Mouse (Mus musculus) spleen, adult 2 months (tissue): ENCODE results near the gene Ovol1. TPM values are rescaled to one million over a fixed set of nuclear protein-coding genes. Genes with fewer than 3 reads are reported as not detected.

Source experiments
- DNase-seq, 2 experiments: peaks; one replicate each; pipeline versions ENCODE4 v3.0.0 to v3.0.0-alpha.2; 2012 to 2021; ENCODE audit warnings: low spot score in 2 of 2, low read depth in 1 of 2
- H3K27ac ChIP-seq: fragments of 200-500 bp; 2 replicates; pipeline ENCODE4 v1.5.1; 2012; ENCODE audit warnings: low read length, inconsistent platforms; ENCODE audit not compliant: insufficient read depth
- H3K27me3 ChIP-seq: fragments of 200-500 bp; 2 replicates; pipeline ENCODE4 v1.6.1; 2012; ENCODE audit warnings: mild to moderate bottlenecking, moderate library complexity, low read length, inconsistent platforms; ENCODE audit not compliant: control insufficient read depth, insufficient read depth
- H3K36me3 ChIP-seq: fragments of 200-500 bp; 2 replicates; pipeline ENCODE4 v1.6.1; 2012; ENCODE audit warnings: mild to moderate bottlenecking, low read length, inconsistent platforms; ENCODE audit not compliant: control insufficient read depth, insufficient read depth
- H3K4me1 ChIP-seq: fragments of 200-500 bp; 2 replicates; pipeline ENCODE4 v1.6.1; 2011; ENCODE audit warnings: inconsistent platforms; ENCODE audit not compliant: control insufficient read depth, insufficient read depth, insufficient read length
- H3K4me3 ChIP-seq: fragments of 200-500 bp; 2 replicates; pipeline ENCODE4 v1.5.1; 2011; ENCODE audit warnings: mild to moderate bottlenecking, inconsistent platforms; ENCODE audit not compliant: insufficient read depth, insufficient read length; ENCODE audit errors: extremely low read depth
- CTCF ChIP-seq: fragments of 200-500 bp; IDR thresholded peaks from 2 replicates; pipeline ENCODE4 v1.5.1; 2011; ENCODE audit warnings: mild to moderate bottlenecking, inconsistent platforms; ENCODE audit not compliant: insufficient read depth, insufficient read length, insufficient replicate concordance; ENCODE audit errors: extremely low read depth
- POLR2A ChIP-seq: fragments of 200-500 bp; IDR thresholded peaks from 2 replicates; pipeline ENCODE4 v1.6.1; 2011; ENCODE audit warnings: low read depth, low read length, inconsistent platforms
- WGBS: fragments of 180-500 bp; shearing (Covaris S2); methylation state at CpG from one replicate; pipeline ENCODE4 v1.1.7; 2018; 5-methylcytosine and 5-hydroxymethylcytosine counted together
- polyA plus RNA-seq: library from polyadenylated mRNA; depleted of rRNA; stranded (reverse); fragments of >200 nt; gene quantifications from 2 replicates; pipeline ENCODE4 v1.2.3, GENCODE M21; 2012; rRNA removed

The Ovol1 gene
- 0.05 TPM in 2 replicates for polyA plus RNA-seq

DNA sequence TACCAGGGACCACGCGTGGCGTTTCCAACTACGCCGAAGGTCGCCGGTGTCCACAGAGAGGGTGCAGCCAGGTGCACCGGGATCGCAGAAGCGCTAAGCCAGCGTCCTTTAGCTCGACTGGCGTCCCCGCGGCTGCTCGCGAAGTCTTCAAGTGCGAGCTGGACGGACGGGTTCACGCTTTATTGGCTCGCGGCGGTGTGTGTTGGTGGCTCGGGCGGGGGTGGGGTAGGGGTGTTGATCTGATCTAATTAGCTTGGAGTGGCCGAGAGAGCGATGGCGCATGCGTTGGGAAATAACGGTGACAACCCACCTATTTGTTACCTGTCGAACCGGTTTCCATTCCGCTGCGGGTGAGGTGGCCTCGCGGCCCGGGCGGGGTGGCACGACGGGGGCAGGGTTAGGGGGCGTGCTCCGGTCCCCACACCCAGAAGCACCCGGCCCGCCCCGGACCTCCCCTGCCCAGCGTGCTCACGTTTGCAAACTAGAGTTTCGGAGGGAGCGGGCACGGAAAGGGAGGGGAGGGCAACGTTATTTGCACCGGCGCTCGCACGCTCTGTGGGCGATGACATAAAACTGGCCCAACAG is at the start of gene Ovol1:
TSS of gene Ovol1 (minus strand) at position 190 of the 585 bp plus-strand sequence.
- no peak within 1 kb of the TSS for H3K27ac ChIP-seq
- 2% methylated on average over 54 of the region's 57 CpGs for WGBS
- no peak for TF ChIP-seq POLR2A
- TF ChIP-seq CTCF, result no peak
- no peak for DNase-seq
- H3K36me3 ChIP-seq, result no peaks in the 10 kb centered on the region
- H3K4me3 ChIP-seq, result peak within 1 kb of the TSS; percentile 40; the same call in 1 of the 2 replicates
- peaks cover 9% of the 10 kb centered on the region for H3K4me1 ChIP-seq
- peaks cover 30% of the 10 kb centered on the region for H3K27me3 ChIP-seq

DNA sequence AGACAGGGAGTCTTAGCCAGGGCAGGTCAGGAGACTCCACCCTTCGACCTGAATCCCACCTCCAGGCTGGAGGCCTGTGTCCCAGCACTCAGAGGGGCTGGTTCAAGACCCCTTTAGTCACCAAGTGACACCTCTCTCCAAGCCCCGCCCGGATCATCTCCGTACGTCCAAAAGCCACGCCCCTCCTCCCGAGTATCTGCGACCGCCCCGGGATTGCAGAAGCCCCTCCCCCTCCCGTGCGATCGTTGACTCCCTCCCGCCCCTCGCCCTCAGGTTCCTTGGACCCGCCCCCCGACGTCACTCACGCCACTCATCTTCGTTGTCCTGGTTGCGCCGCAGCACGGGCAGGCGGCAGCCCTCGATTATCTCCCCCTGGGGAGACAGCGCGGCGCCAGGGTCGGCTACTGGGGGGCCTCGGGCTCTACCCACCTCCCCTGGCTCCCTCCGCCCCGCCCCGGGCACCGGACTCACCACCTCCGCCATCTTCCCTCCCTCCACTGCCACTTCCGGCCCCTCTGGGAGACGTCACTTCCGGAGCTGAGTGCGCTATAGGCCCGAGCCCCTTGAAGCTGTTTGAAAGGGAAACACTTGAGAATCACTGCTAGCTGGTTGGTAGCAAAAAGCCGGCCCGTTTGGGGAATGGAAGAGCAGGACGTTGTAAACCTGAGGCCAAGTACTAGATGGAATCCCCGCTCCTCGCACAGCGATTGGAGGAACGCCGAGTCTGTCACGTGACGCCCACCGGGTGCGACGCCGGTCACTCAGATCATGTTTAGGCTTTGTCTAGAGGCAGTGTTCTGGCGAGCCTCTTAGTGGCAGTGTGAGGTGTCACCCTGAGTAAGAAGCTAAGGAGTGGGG is 49.3 kb upstream of the Ovol1 start, which contains the start of gene Kat5:
TSS of gene Kat5 (minus strand) at position 691 of the 858 bp plus-strand sequence.
- H3K27me3 ChIP-seq, result no peaks in the 10 kb centered on the region
- H3K27ac ChIP-seq, result peak within 1 kb of the TSS; percentile 96
- peak; percentile 84 to 85 for DNase-seq
- peak; percentile 25 for TF ChIP-seq POLR2A
- TF ChIP-seq CTCF, result no peak
- peak within 1 kb of the TSS; percentile 83 for H3K4me3 ChIP-seq
- peaks cover 16% of the 10 kb centered on the region for H3K36me3 ChIP-seq
- peaks cover 4% of the 10 kb centered on the region for H3K4me1 ChIP-seq
- under 1% methylated on average over 52 of the region's 55 CpGs for WGBS

DNA sequence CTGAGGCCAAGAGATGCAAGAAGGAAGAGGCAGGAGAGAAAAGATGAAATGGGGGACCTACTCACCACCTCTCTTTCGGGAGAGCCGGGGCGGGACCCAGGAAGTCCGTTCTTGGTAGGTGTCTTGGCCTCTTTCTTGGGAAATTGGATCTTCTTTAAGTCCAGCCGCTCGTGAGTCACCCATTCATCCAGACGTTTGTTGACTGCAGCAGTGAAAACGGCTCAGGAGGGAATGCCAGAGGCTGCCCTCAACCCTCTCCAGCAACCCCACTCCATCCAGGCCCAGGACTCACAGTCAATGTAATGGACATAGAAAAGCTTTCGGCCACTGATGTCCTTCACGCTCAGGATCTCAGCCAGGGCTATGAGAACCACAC is 48.7 kb upstream of the Ovol1 start:
- no peak for DNase-seq
- Histone ChIP-seq H3K4me3 (peak overlapping the region; percentile 83), H3K27ac (peak overlapping the region; percentile 15), H3K4me1 (peaks cover 4% of the 10 kb centered on the region), H3K36me3 (peaks cover 21% of the 10 kb centered on the region), H3K27me3 (no peaks in the 10 kb centered on the region)
- 59% methylated on average over 10 of the region's 10 CpGs for WGBS
- no peak for TF ChIP-seq CTCF
- no peak for TF ChIP-seq POLR2A

DNA sequence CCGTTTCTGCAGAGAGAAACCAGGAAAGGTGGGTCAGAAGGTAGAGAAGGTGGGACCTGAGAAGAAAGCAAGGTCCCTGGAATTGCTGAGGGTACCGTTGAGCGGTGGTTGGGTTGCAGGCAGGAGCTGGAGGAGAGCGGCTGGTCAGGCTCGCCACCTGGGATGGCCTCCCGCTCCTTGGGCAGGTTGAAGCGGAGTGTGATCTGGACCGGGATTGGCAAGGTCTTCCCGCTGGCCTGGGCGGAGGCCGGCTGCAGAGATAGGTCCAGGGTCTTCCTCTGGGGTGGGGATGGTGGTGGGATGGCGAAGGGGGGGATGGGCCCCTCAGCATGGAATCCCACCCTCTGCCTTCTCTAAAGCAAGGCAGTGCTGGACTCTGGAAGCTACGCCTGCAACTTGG is 48.3 kb upstream of the Ovol1 start:
- Histone ChIP-seq H3K4me1 (peaks cover 4% of the 10 kb centered on the region), H3K27ac (no peak overlapping the region), H3K4me3 (no peak overlapping the region), H3K36me3 (peaks cover 23% of the 10 kb centered on the region), H3K27me3 (no peaks in the 10 kb centered on the region)
- 96% methylated on average over 13 of the region's 13 CpGs for WGBS
- no peak for DNase-seq
- TF ChIP-seq CTCF (no peak), POLR2A (no peak)

DNA sequence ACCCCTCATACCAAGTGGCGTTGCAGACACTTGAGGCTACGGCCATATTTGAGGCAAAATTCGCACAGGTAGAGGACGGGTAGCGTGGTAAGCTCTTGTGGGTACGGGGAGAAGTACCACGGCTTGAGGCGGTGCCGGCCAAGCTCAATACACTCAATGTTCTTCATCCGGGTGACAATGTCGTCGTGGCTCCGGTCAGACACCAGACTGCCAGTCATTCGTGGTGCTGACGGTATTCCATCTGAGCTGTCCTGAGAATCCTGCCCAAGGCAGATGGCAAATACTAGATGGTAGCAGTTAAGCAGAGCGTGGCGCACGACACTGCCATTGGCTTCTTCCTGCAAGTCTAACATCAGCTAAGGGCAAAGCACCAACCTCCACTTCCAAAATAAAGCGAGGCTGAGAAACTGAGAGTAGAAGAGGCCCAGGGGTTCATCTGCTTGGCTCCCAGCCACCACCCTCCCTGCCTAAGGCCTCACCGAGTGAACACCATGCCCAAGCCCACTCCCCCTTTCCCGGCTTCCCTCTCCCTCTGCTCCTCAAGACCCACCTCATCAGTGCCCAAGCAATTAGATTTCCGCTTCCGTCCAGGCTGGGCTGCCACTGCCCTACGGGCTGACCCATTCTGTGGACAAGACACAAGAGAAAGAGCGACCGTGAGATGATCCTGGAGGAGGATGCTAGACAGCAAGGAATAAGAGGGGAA is 47.4 kb upstream of the Ovol1 start:
- Histone ChIP-seq H3K36me3 (peaks cover 27% of the 10 kb centered on the region), H3K4me3 (no peak overlapping the region), H3K27ac (no peak overlapping the region), H3K4me1 (peaks cover 5% of the 10 kb centered on the region), H3K27me3 (no peaks in the 10 kb centered on the region)
- 96% methylated on average over 26 of the region's 26 CpGs for WGBS
- DNase-seq, result no peak
- TF ChIP-seq CTCF (no peak), POLR2A (no peak)

DNA sequence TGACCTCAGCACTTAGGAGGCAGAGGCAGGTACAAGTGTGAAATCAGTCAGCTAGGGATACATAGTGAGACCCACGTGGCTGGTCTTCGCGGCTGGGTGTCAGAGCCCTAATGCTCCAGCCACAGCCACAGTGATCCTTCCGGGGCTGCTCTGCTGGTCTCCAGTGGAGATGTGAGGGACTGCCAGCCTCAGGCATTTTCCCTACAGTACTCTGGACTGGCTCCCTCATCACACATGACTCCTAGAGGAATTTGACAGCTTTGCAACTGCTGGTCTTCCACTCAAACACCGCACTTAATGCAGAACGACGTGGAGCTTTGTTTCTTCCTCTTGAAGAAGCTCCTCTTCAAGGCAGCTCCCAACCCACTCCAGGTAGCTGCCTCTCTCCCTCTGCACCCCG is 45.8 kb upstream of the Ovol1 start:
- TF ChIP-seq CTCF, result no peak
- TF ChIP-seq POLR2A, result no peak
- Histone ChIP-seq H3K4me3 (no peak overlapping the region), H3K27ac (no peak overlapping the region), H3K36me3 (peaks cover 27% of the 10 kb centered on the region), H3K27me3 (no peaks in the 10 kb centered on the region), H3K4me1 (peaks cover 10% of the 10 kb centered on the region)
- WGBS, result 88% methylated on average over 8 of the region's 8 CpGs
- DNase-seq, result no peak
